Mouse (Mus musculus): Measurements from ENCODE around the gene Lrrc38.
A peak's percentile ranks its signal among the peaks of the same experiment; 100 is the strongest.

Gene Lrrc38

GRCm38 (mm10) chr4:143349484-143349906 lies at the start of gene Lrrc38:
TSS of gene Lrrc38 (plus strand) at chr4:143349757.
- DNase-seq (ENCODE audit: low read depth, low spot score): peak; percentile 79

- DNase-seq (ENCODE audit: low read depth, low spot score): no peak
These were observed 49.4 kb upstream of the Lrrc38 start for GRCm38 (mm10) chr4:143300113-143300688.

- no peak for DNase-seq (ENCODE audit: low read depth, low spot score)
These were observed 48.5 kb upstream of the Lrrc38 start for GRCm38 (mm10) chr4:143301042-143301441.

- DNase-seq (ENCODE audit: low read depth, low spot score): no peak
These were observed 47.7 kb upstream of the Lrrc38 start for GRCm38 (mm10) chr4:143301875-143302274.

GRCm38 (mm10) chr4:143302279-143302890 lies 47.2 kb upstream of the Lrrc38 start:
- DNase-seq (ENCODE audit: low read depth, low spot score): peak; percentile 71

GRCm38 (mm10) chr4:143305031-143305430 lies 44.5 kb upstream of the Lrrc38 start:
- DNase-seq (ENCODE audit: low read depth, low spot score): no peak

GRCm38 (mm10) chr4:143305987-143306772 lies 43.4 kb upstream of the Lrrc38 start:
- peak; percentile 83 for DNase-seq (ENCODE audit: low read depth, low spot score)

- peak; percentile 88 for DNase-seq (ENCODE audit: low read depth, low spot score)
These were observed 38.2 kb upstream of the Lrrc38 start for GRCm38 (mm10) chr4:143311341-143311740.

- DNase-seq (ENCODE audit: low read depth, low spot score): peak; percentile 57
These were observed 36.3 kb upstream of the Lrrc38 start for GRCm38 (mm10) chr4:143313299-143313698.

GRCm38 (mm10) chr4:143324176-143324924 lies 25.2 kb upstream of the Lrrc38 start:
- peak; percentile 76 for DNase-seq (ENCODE audit: low read depth, low spot score)

GRCm38 (mm10) chr4:143324925-143325624 lies 24.5 kb upstream of the Lrrc38 start:
- no peak for DNase-seq (ENCODE audit: low read depth, low spot score)

- peak; percentile 83 for DNase-seq (ENCODE audit: low read depth, low spot score)
These were observed 24.0 kb upstream of the Lrrc38 start for GRCm38 (mm10) chr4:143325625-143325941.

GRCm38 (mm10) chr4:143330566-143330965 lies 19.0 kb upstream of the Lrrc38 start:
- DNase-seq (ENCODE audit: low read depth, low spot score): no peak

- no peak for DNase-seq (ENCODE audit: low read depth, low spot score)
These were observed 17.8 kb upstream of the Lrrc38 start for GRCm38 (mm10) chr4:143331787-143332186.

GRCm38 (mm10) chr4:143334145-143334544 lies 15.4 kb upstream of the Lrrc38 start:
- DNase-seq (ENCODE audit: low read depth, low spot score): no peak

- no peak for DNase-seq (ENCODE audit: low read depth, low spot score)
These were observed 14.6 kb upstream of the Lrrc38 start for GRCm38 (mm10) chr4:143334995-143335394.

- peak; percentile 51 for DNase-seq (ENCODE audit: low read depth, low spot score)
These were observed 13.5 kb upstream of the Lrrc38 start for GRCm38 (mm10) chr4:143336096-143336495.

GRCm38 (mm10) chr4:143339808-143340207 lies 9.7 kb upstream of the Lrrc38 start:
- DNase-seq (ENCODE audit: low read depth, low spot score): no peak

GRCm38 (mm10) chr4:143341470-143341869 lies 8.1 kb upstream of the Lrrc38 start:
- no peak for DNase-seq (ENCODE audit: low read depth, low spot score)

- DNase-seq (ENCODE audit: low read depth, low spot score): peak; percentile 75
These were observed 4.1 kb upstream of the Lrrc38 start for GRCm38 (mm10) chr4:143345491-143345890.

- no peak for DNase-seq (ENCODE audit: low read depth, low spot score)
These were observed 879 bp upstream of the Lrrc38 start for GRCm38 (mm10) chr4:143348678-143349077.

Measured in ZHBTc4 (cell line).